Mouse (Mus musculus) urinary bladder, postnatal 10 days (tissue): ENCODE data around the gene Gm10309.

ENCODE experiments used
- DNase-seq: peaks from one replicate; pipeline ENCODE4 v3.0.0; 2022; ENCODE audit warnings: low spot score

The Gm10309 gene

GRCm38 (mm10) chr17:86505183-86505631 is at the start of gene Gm10309:
Gene Gm10309 (minus strand): TSS chr17:86505232.
- no peak for DNase-seq

DNA sequence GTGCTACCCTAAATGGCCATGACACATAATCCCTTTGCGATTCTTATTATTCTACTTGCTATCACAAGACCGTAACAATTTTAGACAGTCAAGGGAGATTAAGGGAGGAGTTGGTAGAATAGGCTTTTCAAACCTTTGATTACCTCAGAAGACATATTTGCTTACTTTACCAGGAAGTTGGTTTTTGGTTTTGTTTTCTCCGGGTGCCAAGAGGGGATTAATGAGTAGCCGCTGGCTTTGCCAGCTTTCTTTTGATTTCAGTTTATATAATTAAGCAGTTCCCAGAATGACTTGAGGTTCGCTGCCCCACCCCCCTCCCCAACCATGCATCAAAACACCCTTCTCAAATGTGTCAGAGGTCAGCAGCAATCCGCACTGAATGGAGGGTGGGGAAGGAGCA is 47.0 kb upstream of the Gm10309 start:
- no peak for DNase-seq

- no peak for DNase-seq
These were observed 46.5 kb upstream of the Gm10309 start for GRCm38 (mm10) chr17:86551561-86551960.

GRCm38 (mm10) chr17:86549128-86549527 is 44.1 kb upstream of the Gm10309 start:
- no peak for DNase-seq

DNA sequence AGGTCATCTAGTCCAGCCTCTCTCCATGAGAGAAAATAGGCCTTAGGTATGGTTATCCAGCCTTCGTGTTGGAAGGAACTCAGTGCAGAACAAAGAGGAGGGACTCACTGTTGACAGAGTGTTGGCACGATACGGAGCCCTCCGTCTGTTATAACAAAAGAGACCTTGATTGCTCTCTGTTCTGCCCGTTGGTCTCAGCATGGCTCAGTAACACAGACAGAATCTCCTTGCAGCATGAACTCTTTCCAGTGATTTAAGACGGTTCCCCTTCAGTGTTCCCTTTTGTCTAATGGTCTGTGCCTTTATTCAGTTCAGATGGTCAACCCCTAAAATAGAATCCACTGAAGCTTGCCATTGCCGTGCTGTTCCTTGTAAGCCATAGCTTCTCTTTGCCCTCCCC is 41.5 kb upstream of the Gm10309 start:
- no peak for DNase-seq

DNA sequence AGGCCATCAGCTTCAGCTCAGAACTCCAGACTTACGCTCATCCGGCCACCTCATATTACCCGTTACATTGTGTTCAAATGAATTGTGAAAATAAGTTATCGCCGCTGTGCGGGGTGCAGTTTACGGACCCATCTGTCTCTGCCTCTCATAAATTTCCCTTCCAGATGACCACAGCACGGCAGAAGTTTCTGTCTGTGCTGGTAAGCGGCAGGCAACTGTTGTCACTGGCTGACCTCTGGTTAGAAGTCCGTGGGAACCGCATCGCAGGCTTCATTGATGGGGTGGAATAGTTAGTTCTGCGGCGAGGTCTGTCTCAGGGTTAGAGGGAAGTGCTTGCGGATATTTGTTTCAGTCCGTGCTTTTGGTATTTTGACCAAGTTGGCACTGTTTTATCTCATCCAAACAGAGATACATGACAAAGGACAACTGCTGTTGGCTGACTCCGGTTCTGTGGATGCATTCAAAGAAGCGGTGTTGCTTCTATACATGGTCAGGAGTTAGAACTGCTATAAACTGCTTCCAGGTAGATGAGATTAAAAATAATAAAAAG is 34.9 kb upstream of the Gm10309 start:
- no peak for DNase-seq

DNA sequence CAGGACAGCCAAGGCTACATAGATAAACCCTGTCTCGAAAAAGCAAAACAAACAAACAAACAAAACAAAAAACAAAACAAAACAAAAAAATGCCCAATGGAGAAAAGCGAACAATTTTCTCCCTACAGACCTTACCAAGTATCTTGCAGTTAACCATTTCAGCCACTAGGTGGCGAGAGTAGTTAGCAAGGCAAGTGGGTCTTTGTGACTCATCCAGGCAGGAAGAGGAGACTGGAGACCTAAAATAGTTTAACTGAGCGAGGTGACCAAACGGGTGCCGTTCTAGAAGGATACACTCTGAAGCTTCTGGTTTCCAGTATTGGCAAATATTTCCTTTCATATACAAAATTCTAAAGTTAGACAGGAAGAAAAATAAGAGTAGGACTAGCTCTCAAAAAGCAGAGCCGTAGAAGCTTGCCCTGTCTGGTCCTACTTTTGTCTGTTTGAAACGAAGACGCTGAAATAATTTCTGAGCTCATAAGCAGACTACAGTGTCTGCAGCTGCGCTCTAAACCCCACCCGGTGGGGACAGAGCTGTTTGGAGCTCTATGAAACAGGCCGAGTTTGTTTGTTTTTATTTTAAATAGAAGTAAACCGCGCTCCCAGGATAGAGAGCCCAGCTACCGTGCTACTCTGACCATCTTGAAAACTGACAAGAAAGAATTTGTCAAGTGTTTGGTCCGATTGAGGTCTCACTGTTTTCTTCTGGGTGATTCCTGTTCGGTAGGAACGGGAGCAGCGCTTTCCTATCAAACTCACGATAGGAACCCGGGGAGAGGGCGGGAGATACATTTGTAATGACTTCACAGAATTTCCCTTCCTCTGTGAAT is 31.0 kb upstream of the Gm10309 start:
- no peak for DNase-seq

DNA sequence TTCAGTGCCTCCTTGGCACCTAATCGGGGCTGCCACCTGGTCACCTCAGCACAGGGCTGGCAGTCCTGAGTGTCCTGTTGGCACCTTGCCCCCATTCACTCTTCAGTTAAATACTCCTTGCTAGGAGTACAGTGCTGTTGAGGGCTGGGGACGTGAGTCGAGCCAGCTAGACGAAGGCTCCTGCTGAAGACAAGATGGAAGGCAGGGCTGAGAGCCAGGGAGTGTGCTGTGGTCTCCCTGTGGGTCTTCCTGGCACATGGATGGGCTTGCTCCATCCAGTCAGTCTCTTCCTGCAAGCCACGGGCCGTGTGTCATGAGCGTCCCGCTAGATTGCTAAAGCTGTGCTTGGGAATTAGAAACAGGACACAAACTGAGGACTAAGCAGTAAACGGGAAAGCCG is 30.1 kb upstream of the Gm10309 start:
- DNase-seq = no peak

- DNase-seq = no peak
These were observed 28.5 kb upstream of the Gm10309 start for GRCm38 (mm10) chr17:86533549-86533851.

DNA sequence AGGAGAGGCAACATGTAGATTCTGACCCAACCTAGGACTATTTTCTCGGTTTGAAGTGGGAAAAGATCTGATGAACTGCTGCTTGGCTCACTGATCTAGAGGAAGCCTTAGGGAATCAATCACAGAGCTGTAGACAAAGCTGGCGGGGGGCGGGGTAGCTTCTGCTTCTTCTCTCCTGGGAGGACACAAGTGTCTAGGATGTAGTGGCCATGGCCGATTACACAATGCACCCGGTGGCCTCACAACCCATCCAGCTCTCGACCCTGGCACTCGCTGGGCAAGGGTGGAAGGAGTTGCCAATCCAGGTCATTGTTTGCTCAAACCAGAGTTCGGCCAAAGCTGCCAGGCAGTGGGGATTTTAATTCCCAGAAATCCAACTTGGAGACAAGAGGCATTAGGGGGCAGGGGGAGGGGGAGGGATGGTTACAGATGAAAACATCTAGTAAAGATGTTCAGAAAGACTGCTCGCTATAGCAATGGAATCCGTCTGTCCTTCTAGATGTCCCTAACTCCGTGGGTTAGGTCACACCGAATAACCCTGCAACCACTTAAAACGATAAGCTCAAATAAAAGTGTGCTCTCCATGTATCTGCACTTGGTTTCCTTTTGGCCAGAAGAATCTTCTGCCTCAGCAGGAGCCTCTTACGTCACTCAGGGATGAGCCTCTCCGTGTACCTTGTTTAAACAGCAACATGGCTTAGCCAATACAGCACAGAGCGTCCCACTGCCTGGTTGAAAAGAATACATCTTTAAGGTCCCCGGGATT is 27.9 kb upstream of the Gm10309 start:
- no peak for DNase-seq

GRCm38 (mm10) chr17:86531231-86531630 is 26.2 kb upstream of the Gm10309 start:
- DNase-seq = no peak

- DNase-seq = no peak
These were observed 24.4 kb upstream of the Gm10309 start for GRCm38 (mm10) chr17:86529411-86529810.

DNA sequence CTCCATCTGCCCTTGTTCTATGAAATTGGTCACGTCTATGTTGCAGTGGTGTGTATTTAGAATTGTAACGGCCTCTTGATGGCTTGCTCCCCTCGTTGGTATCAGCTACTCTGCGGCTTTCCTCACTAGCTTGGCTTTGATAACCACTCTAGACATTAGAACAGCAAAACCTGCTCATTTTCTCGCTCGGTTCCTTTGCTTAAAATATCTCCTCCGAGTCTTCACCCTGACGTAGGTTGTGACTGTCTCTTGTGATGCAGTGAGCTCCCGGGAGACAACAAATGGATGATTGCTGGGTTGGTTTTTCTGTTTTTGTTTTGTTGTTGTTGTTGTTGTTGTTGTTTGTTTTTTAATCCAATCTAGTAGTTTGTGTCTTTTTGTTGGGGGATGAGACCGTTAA is 24.0 kb upstream of the Gm10309 start:
- DNase-seq = no peak

GRCm38 (mm10) chr17:86527298-86527697 is 22.3 kb upstream of the Gm10309 start:
- DNase-seq = no peak

DNA sequence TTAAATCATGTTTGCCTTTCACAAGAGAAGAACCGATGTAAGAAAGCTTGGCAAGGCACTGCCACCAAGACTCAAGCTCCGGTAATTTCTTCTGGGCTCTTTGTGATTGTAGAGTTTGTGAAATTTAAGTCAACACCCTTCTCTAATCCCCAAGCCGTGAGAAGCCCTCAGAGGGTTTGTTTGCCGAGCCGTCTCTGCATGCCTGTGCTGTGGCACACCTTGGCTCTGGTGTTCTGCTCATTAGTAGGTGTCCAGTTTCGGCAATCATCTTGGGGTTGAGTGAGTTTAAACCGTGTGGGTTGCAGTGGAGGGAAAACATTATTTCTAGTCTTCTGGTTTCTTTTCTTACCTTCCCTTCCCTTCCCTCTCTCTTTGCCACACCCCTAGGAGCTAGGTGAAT is 21.0 kb upstream of the Gm10309 start:
- DNase-seq = no peak

DNA sequence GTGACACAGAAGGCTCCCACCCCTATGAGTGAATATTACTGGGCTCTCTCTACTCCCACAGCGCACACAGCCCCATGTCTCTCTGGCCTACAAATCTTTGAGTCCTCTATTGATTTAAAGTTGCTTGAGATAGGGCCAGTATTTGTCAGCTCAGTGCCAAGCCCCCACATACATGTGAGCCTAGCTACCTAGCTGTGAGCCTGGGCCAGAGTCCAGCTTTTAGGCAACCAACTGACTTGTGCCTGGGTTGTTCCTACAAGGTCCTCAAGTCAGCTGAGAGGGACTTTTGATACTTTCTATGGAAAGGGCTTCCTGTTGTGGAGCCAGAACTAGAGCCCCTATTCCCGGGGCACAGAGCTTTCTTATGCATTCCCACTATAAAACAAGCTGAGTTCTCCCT is 20.0 kb upstream of the Gm10309 start:
- DNase-seq = no peak

DNA sequence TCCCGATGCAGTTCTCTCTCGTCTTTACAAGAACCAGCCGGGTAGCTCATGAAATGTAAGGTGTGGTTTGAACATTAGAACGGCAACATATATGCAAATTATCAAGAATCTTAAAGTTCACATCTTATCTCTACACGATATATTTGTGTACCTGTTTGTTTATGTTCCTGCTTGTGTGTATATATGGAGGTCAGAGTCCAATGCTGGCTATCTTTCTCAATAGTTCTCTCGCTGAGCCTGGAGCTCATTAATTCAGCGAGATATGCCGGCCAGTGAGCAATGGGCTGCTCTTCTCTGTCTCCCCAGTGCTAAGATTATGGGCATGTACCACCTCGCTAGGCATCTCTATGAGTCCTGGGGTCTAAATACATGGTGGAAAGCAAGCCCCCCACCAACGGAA is 18.8 kb upstream of the Gm10309 start:
- DNase-seq = no peak

DNA sequence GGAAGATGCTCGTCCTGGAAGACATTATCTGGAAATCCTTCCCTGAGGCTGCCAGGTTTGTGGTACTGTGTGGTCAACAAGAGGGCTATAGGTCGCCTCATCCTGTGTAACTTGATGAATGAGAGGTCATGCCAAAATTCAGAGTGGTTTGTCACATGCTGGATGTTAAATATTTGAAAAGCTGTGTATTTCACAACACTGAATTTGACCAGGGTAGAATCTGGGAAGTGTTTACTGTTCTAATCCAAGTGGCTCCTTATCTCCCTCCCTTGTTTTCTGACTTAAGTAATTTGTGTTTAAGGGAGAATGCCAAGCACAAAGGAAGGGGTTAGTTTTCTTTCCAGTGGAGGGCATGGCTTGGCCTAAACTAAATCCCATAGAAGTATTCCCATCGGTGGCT is 18.3 kb upstream of the Gm10309 start:
- DNase-seq = no peak

DNA sequence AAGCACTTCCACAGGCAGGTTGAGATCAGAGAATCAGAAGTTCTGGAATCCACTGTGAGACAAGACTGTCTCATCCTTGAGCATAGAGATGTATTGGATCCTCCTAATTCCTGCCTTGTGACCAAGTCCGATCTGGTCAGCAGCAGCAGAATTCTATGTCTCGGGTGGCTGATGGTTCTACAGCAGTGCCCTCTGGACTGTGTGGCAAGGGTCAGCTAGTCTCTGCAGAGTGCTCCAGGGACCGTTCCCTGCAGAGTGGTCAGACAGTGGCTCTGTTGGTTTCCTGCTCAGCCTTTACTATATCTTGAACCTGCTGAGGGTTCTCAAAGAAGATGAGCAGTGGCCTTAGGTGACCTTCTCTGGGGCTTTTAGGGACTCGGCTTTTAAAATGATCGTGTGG is 17.6 kb upstream of the Gm10309 start:
- DNase-seq = no peak

DNA sequence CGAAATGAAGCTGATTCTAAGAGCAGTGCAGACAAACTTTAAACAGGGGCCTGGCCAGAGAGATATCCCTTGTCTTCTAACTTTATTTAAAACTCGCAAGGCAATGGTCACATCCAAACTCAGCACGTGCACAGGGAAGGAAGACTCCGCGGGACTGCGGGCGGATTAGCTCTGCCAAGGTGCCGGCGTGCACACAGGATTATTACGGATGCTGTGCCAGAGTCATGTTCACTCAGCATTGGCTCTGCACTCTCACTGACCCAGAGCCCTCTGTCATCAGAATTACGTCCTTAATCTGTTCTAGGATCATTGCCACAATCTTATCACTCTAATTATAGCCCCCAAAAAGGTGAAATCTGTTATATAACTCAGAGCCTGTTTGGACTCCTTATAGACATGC is 16.2 kb upstream of the Gm10309 start:
- no peak for DNase-seq

- no peak for DNase-seq
These were observed 13.6 kb upstream of the Gm10309 start for GRCm38 (mm10) chr17:86518604-86519003.

- DNase-seq = no peak
These were observed 11.6 kb upstream of the Gm10309 start for GRCm38 (mm10) chr17:86516630-86517029.

- no peak for DNase-seq
These were observed 10.1 kb upstream of the Gm10309 start for GRCm38 (mm10) chr17:86514974-86515620.
